Mouse (Mus musculus) ES-Bruce4 (cell line): ENCODE data around the gene BC049715. TPM values are rescaled to one million over a fixed set of nuclear protein-coding genes. Genes with fewer than 3 reads are reported as not detected.
A peak's percentile ranks its signal among the peaks of the same experiment; 100 is the strongest.

ENCODE experiments used
- H3K27ac ChIP-seq: 2 replicates; pipeline ENCODE4 v1.5.1; 2012; ENCODE audit warnings: low read length, inconsistent platforms; ENCODE audit not compliant: insufficient read depth
- H3K27me3 ChIP-seq: 2 replicates; pipeline ENCODE4 v1.6.1; 2012; ENCODE audit warnings: mild to moderate bottlenecking, low read length, inconsistent platforms; ENCODE audit not compliant: control insufficient read depth, poor library complexity, insufficient read depth, severe bottlenecking
- H3K36me3 ChIP-seq: 2 replicates; pipeline ENCODE4 v1.6.1; 2012; ENCODE audit warnings: inconsistent platforms, mild to moderate bottlenecking, low read length, moderate library complexity; ENCODE audit not compliant: control insufficient read depth, poor library complexity, insufficient read depth, severe bottlenecking
- H3K4me1 ChIP-seq: one replicate; pipeline ENCODE4 v1.8.1; 2011; ENCODE audit warnings: low read length; ENCODE audit not compliant: control insufficient read depth, insufficient read depth
- H3K4me3 ChIP-seq: 2 replicates; pipeline ENCODE4 v1.5.1; 2011; ENCODE audit warnings: low read depth, mild to moderate bottlenecking, low read length
- H3K9ac ChIP-seq: 2 replicates; pipeline ENCODE4 v1.6.1; 2012; ENCODE audit warnings: low read depth, mild to moderate bottlenecking, inconsistent platforms; ENCODE audit not compliant: poor library complexity, severe bottlenecking
- H3K9me3 ChIP-seq: replicated peaks from 2 replicates; pipeline ENCODE4 v1.6.1; 2012; ENCODE audit warnings: mild to moderate bottlenecking, low read length, inconsistent platforms; ENCODE audit not compliant: control insufficient read depth, poor library complexity, insufficient read depth, severe bottlenecking
- CTCF ChIP-seq: IDR thresholded peaks from one replicate; pipeline ENCODE4 v1.8.1; 2011; ENCODE audit warnings: low read depth, low read length
- EP300 ChIP-seq: IDR thresholded peaks from 2 replicates; pipeline ENCODE4 v1.6.1; 2011; ENCODE audit warnings: low read depth, low read length; ENCODE audit not compliant: insufficient read depth
- POLR2A ChIP-seq: IDR thresholded peaks from one replicate; pipeline ENCODE4 v1.8.1; 2011; ENCODE audit warnings: low read length; ENCODE audit not compliant: insufficient read depth
- polyA plus RNA-seq: library from polyadenylated mRNA; stranded (reverse); fragments of >200 nt; gene quantifications from 2 replicates; pipeline ENCODE4 v1.2.4, GENCODE M21; 2011; ENCODE audit warnings: low read depth; ENCODE audit not compliant: missing spikeins, insufficient read depth, insufficient read length

BC049715 gene
- polyA plus RNA-seq, 1 experiment: 0.25 TPM

- TF ChIP-seq POLR2A: no peak
- no peak for TF ChIP-seq EP300
- no peak for TF ChIP-seq CTCF
- H3K36me3 ChIP-seq: no peaks in the 10 kb centered on the region
- H3K4me3 ChIP-seq: no peak overlapping the region
- H3K9me3 ChIP-seq: peaks cover 3% of the 10 kb centered on the region; the same call in 1 of the 2 replicates
- no peaks in the 10 kb centered on the region for H3K4me1 ChIP-seq
- H3K27me3 ChIP-seq: no peaks in the 10 kb centered on the region; the same call in 1 of the 2 replicates
- no peak overlapping the region for H3K9ac ChIP-seq
- H3K27ac ChIP-seq: no peak overlapping the region
Measured at GRCm38 (mm10) chr6:136800710-136801109, 26.7 kb upstream of the BC049715 start.

- H3K27me3 ChIP-seq: no peaks in the 10 kb centered on the region; the same call in 1 of the 2 replicates
- H3K36me3 ChIP-seq: no peaks in the 10 kb centered on the region
- no peak overlapping the region for H3K9ac ChIP-seq
- TF ChIP-seq CTCF: no peak
- TF ChIP-seq EP300: no peak
- no peak for TF ChIP-seq POLR2A
- H3K27ac ChIP-seq: no peak overlapping the region
- H3K4me1 ChIP-seq: no peaks in the 10 kb centered on the region
- no peak overlapping the region for H3K4me3 ChIP-seq
- H3K9me3 ChIP-seq: peaks cover 3% of the 10 kb centered on the region; the same call in 1 of the 2 replicates
Measured at GRCm38 (mm10) chr6:136801274-136801673, 26.2 kb upstream of the BC049715 start.

GRCm38 (mm10) chr6:136803093-136803738, 24.2 kb upstream of the BC049715 start:
- H3K4me3 ChIP-seq: peak overlapping the region; percentile 34
- H3K36me3 ChIP-seq: no peaks in the 10 kb centered on the region
- H3K27ac ChIP-seq: peak overlapping the region; percentile 22; the same call in 1 of the 2 replicates
- H3K9me3 ChIP-seq: peaks cover 3% of the 10 kb centered on the region; the same call in 1 of the 2 replicates
- H3K27me3 ChIP-seq: no peaks in the 10 kb centered on the region; the same call in 1 of the 2 replicates
- TF ChIP-seq POLR2A (no peak), CTCF (no peak), EP300 (no peak)
- peak overlapping the region; percentile 68 for H3K9ac ChIP-seq
- peaks cover 4% of the 10 kb centered on the region for H3K4me1 ChIP-seq

- H3K9ac ChIP-seq: peak within 1 kb of the TSS; percentile 68
- H3K4me1 ChIP-seq: peaks cover 4% of the 10 kb centered on the region
- peak within 1 kb of the TSS; percentile 65 for H3K4me3 ChIP-seq
- no peaks in the 10 kb centered on the region for H3K36me3 ChIP-seq
- H3K27me3 ChIP-seq: no peaks in the 10 kb centered on the region; the same call in 1 of the 2 replicates
- H3K27ac ChIP-seq: peak within 1 kb of the TSS; percentile 67
- peaks cover 3% of the 10 kb centered on the region; the same call in 1 of the 2 replicates for H3K9me3 ChIP-seq
- TF ChIP-seq POLR2A: peak; percentile 92
- no peak for TF ChIP-seq CTCF
- 0 out of 2 replicates have a peak, but pooled peaks have one; percentile 10 for TF ChIP-seq EP300
Measured at GRCm38 (mm10) chr6:136803739-136804633, 23.4 kb upstream of the BC049715 start, which contains the start of gene Hist4h4. Hist4h4 (minus strand) TSS chr6:136804415.

- Histone ChIP-seq H3K9ac (peak overlapping the region; percentile 29; the same call in 1 of the 2 replicates), H3K36me3 (peaks cover 4% of the 10 kb centered on the region; the same call in 1 of the 2 replicates), H3K27ac (peak overlapping the region; percentile 54), H3K4me1 (peaks cover 4% of the 10 kb centered on the region), H3K4me3 (0 out of 2 replicates have a peak overlapping the region, but pooled peaks have one; percentile 8), H3K27me3 (no peaks in the 10 kb centered on the region; the same call in 1 of the 2 replicates), H3K9me3 (peaks cover 3% of the 10 kb centered on the region; the same call in 1 of the 2 replicates)
- no peak for TF ChIP-seq CTCF
- no peak for TF ChIP-seq POLR2A
- TF ChIP-seq EP300: no peak
Measured at GRCm38 (mm10) chr6:136804705-136805408, 22.6 kb upstream of the BC049715 start.
